Mouse (Mus musculus) CH12.LX (cell line): ENCODE data around the gene Plcb1.

ENCODE experiments used
- BHLHE40 ChIP-seq: IDR thresholded peaks from 2 replicates; pipeline ENCODE4 v1.6.1; 2011; ENCODE audit warnings: mild to moderate bottlenecking, low read depth, low read length, improper control_type of control experiment
- CTCF ChIP-seq, 2 experiments: IDR thresholded peaks in 1 of 2; conservative IDR thresholded peaks in 1 of 2; 2 replicates each; pipeline ENCODE4 v1.5.1; 2011 to 2012; ENCODE audit warnings: low read depth in 2 of 2, low read length in 2 of 2, improper control_type of control experiment in 1 of 2, inconsistent platforms in 1 of 2, mild to moderate bottlenecking in 1 of 2, moderate library complexity in 1 of 2
- MAX ChIP-seq: IDR thresholded peaks from 2 replicates; pipeline ENCODE4 v1.6.1; 2011; ENCODE audit warnings: low read length, improper control_type of control experiment
- MAZ ChIP-seq: IDR thresholded peaks from 2 replicates; pipeline ENCODE4 v1.6.1; 2012; ENCODE audit warnings: low read depth, mild to moderate bottlenecking, inconsistent platforms, low read length, improper control_type of control experiment, moderate library complexity
- POLR2A ChIP-seq: IDR thresholded peaks from 2 replicates; pipeline ENCODE4 v1.6.1; 2011; ENCODE audit warnings: low read depth, mild to moderate bottlenecking, improper control_type of control experiment, low read length
- POLR2AphosphoS2 ChIP-seq: IDR thresholded peaks from 2 replicates; pipeline ENCODE4 v1.6.1; 2011; ENCODE audit warnings: low read depth, low read length, improper control_type of control experiment
- ZMIZ1 ChIP-seq: IDR thresholded peaks from 2 replicates; pipeline ENCODE4 v1.6.1; 2012; ENCODE audit warnings: low read depth, mild to moderate bottlenecking, inconsistent platforms, low read length, improper control_type of control experiment

GRCm38 (mm10) chr2:134826111-134827005 lies 40.5 kb downstream of the Plcb1 start:
- no peak for TF ChIP-seq CTCF (conservative IDR thresholded peaks at IDR 0.05 in 1 of 2, IDR thresholded peaks at IDR 0.05 in 1 of 2; ENCODE audit: low read depth in 2 of 2, low read length in 2 of 2)
- no peak for TF ChIP-seq BHLHE40
- TF ChIP-seq POLR2A, result no peak
- TF ChIP-seq POLR2AphosphoS2, result no peak
- no peak for TF ChIP-seq ZMIZ1
- TF ChIP-seq MAX, result no peak
- no peak for TF ChIP-seq MAZ
